Mouse (Mus musculus): Measurements from ENCODE around the gene Gm39566.

GRCm38 (mm10) chr11:69778258-69778982 is 36.7 kb downstream of the Gm39566 start:
- TF ChIP-seq POLR2A (IDR thresholded peaks at IDR 0.05; ENCODE audit: low read depth, low read length) (no peak), CTCF (conservative IDR thresholded peaks at IDR 0.05; ENCODE audit: insufficient read depth, insufficient read length, low read depth, low read length) (no peak)
